Mouse (Mus musculus): ENCODE data around the gene Snx22. TPM values are rescaled to one million over a fixed set of nuclear protein-coding genes. Genes with fewer than 3 reads are reported as not detected.

Snx22 gene
- total RNA-seq, 2 experiments from 2014 or later, result 35.7 to 59.1 TPM

DNA sequence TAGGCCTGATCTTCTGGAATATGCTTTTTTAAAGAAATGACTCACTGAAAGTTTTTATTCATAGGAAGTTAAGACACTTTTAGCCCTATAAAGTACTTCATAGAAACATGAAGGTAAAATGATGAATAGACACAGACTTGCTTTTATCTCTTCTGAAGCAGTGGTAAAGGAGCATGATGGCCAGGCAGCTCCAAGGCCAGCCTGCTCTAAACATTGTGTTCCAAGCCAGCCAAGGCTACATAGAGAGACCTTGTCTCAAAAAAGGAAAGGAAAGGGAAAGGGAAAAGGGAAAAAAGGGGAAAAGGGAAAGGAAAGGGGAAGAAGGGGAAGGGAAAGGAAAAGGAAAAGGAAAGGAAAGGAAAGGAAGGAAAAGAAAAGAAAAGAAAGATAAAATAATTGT is 48.9 kb downstream of the Snx22 start:
- no peak for ATAC-seq (replicated peaks; ENCODE audit: low FRiP score, poor library complexity, severe bottlenecking)

Other genes with a start within 250 kb of the Snx22 start
- gene Zfp609, start 242.2 kb downstream of the Snx22 start, total RNA-seq (2015; ENCODE audit: low replicate concordance), result 4.0 and 7.3 TPM in 2 replicates
- gene Zfp609, start 242.2 kb downstream of the Snx22 start, total RNA-seq (2017; ENCODE audit: low replicate concordance), result 1.1 and 2.5 TPM in 2 replicates
- 21.7 and 24.9 TPM in 2 replicates for gene Pclaf, start 179.5 kb downstream of the Snx22 start, total RNA-seq (2015; ENCODE audit: low replicate concordance)
- gene Pclaf, start 179.5 kb downstream of the Snx22 start, total RNA-seq (2017; ENCODE audit: low replicate concordance), result 51.6 and 90.7 TPM in 2 replicates
- 5.4 and 6.0 TPM in 2 replicates for gene Trip4, start 160.9 kb downstream of the Snx22 start, total RNA-seq (2015; ENCODE audit: low replicate concordance)
- gene Trip4, start 160.9 kb downstream of the Snx22 start, total RNA-seq (2017; ENCODE audit: low replicate concordance), result 8.0 and 13.5 TPM in 2 replicates
- gene Csnk1g1, start 160.8 kb downstream of the Snx22 start, total RNA-seq (2015; ENCODE audit: low replicate concordance), result 9.6 and 15.8 TPM in 2 replicates
- gene Csnk1g1, start 160.8 kb downstream of the Snx22 start, total RNA-seq (2017; ENCODE audit: low replicate concordance), result 12.5 and 19.3 TPM in 2 replicates
- gene Ppib, start 9.5 kb downstream of the Snx22 start, total RNA-seq (2015; ENCODE audit: low replicate concordance), result 121 and 151 TPM in 2 replicates
- gene Ppib, start 9.5 kb downstream of the Snx22 start, total RNA-seq (2017; ENCODE audit: low replicate concordance), result 155 and 185 TPM in 2 replicates
- 11.1 and 33.4 TPM in 2 replicates for gene Snx1, start 56.9 kb upstream of the Snx22 start, total RNA-seq (2015; ENCODE audit: low replicate concordance)
- gene Snx1, start 56.9 kb upstream of the Snx22 start, total RNA-seq (2017; ENCODE audit: low replicate concordance), result 44.0 and 54.1 TPM in 2 replicates
- gene Ciao2a, start 56.9 kb upstream of the Snx22 start, total RNA-seq (2015; ENCODE audit: low replicate concordance), result 71.7 and 81.5 TPM in 2 replicates
- 37.1 and 66.1 TPM in 2 replicates for gene Ciao2a, start 56.9 kb upstream of the Snx22 start, total RNA-seq (2017; ENCODE audit: low replicate concordance)
- gene Dapk2, start 88.5 kb upstream of the Snx22 start, total RNA-seq (2015; ENCODE audit: low replicate concordance), result 157 and 171 TPM in 2 replicates
- gene Dapk2, start 88.5 kb upstream of the Snx22 start, total RNA-seq (2017; ENCODE audit: low replicate concordance), result 252 and 316 TPM in 2 replicates

Measured in erythroblast, adult 5-6 weeks (primary cell).